Mouse (Mus musculus) kidney, adult 9 months (tissue): Measurements from ENCODE around the gene Adamts9.

Source experiments
- DNase-seq: peaks from one replicate; pipeline ENCODE4 v3.0.0; 2022

Gene Adamts9

DNA sequence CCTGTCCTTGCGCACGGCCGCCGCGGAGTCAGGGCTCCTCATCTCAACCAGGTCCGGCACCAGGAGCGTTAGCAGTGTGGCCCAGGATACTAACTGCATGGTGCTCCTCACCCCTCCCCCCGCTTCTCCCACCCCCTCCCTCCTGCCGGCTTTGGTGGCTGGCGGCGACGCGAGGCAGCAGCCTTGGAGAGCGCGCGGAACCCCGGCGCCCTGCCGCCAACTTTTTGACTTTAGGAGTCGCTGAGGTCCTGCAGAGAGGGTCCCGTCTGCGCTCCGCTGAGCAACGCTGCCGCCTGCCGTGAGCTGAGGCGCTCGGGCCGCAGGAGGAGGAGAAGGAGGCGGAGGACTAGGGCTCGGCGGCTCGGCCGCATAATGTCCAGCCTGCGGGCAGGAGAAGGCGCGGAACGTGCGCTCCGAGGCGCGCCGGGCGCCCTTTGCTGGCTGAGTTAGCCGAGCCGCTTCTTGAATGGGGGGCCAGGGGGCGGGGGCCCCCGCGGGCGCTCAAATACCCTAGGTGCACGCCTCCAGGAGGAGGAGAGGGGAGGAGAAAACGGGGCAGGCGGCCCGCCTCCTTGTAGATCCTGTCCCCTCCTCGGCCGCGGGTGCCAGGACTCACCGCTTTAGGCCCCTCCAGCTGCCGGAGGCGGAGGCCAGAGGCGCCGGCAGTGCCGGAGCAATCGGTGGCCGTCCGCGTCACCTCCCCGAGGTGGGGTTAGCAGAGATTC, at the start of gene Adamts9:
Adamts9 (minus strand) TSS at position 436 of the 725 bp plus-strand sequence.
- peak; percentile 90 for DNase-seq

DNA sequence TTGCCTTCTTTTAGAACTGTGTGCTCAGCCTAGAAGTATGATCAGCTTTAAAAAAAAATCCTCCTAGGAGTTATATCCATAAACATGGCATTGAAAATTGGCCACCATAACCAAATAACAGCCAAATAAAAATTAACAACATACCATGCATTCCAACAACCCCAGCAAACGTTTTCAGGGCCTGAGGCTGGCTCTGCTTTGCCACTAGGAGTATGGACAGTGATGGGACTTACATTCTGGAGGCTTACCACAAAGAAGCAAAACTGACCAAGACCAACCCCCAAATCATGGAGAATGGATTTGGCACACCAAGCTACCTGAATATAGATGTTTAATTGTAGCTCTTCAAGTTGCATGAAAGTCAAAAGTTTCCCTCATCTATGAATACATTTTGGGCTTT, 48.3 kb upstream of the Adamts9 start:
- no peak for DNase-seq

DNA sequence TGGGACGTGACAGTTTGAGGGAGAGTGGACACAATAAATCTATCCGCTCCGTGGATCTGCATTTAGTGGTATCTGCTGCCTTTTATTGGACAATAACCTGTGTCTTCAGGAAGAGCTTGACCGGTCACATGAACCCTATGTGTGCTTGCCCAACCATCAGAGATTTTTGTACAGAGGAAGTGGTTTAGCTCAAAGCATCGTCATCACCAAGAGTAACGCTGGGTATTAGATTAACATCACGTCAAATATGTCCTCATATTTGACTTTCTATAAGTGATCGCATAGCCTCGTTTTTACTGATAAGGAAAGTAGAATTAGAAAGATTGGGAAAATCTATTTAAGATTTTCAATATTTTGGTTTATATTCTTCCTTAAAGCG, 45.3 kb upstream of the Adamts9 start:
- no peak for DNase-seq

DNA sequence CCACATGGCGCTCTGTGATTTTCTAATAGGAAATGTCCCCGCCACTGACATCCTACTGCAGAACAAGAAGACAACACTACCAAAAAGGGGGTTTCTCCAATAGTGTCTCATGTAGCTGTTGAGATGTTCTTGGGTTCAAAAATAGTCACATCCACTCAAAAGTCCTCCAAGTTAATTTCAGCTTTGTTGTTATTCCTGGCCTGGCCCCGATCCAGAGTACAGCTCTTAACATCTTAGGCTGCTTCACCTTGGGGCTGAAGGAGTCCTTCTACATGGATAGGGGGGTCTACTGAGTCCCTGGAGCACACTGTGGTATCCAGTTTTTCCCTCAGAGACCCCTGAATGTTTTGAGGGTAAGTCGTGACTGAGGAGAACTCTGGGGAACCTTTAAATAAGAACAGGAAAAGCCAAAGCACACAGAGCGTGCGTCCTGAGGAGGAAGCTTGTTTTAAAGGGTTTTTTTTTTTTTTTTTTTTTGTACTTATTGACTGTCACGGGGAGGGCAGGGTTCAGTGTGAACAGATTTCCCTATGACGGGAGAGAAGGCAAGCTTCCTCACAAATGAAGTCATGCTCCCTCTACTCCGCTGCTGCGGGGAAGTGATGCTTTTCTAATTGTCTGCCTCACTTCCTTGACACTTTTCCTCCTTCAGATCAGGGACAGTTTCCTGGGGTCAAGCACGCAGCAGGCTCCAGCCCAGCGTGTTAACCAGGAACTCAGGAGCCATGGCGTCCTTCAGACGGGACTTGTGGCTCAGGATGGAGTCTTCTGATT, 44.7 kb upstream of the Adamts9 start:
- peak; percentile 57 for DNase-seq

DNA sequence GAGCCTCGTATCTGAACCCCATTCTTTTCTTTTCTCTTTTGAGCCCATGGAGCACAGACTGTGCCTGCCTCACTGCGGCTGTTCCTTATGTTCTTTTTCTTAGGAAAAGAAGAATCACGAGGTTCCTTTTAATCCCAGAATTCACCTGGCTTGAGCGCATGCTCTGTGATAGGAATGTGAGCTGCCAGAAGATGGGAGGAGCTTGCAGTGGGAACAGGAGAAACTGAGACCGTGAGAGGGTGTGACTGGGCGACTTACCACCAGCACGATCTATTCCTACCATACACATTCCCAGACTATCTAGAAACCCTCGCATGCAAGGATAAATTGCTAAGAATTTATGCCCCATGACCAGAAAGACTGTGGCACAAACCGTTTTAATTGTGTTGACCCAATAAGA, 44.1 kb upstream of the Adamts9 start:
- DNase-seq, result peak; percentile 59

DNA sequence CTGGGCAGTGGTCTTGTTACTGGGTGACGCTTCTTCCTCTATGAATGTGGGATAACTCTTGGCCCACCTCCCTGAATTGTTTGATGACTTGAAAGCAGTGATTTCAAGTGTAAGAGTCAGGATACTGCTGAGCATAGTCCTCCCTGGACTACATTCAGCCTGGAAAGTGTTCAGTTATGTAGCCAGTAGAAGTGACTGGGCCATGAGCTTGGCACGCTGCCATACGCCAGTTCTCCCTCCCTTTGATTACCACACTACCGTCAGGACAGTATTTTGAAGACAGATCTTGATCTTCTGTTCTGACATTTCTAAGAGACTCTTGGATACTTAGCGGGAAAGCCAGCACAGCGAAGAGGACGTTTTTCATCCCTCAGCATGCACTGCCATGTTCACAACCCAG, 40.1 kb upstream of the Adamts9 start:
- DNase-seq, result no peak

DNA sequence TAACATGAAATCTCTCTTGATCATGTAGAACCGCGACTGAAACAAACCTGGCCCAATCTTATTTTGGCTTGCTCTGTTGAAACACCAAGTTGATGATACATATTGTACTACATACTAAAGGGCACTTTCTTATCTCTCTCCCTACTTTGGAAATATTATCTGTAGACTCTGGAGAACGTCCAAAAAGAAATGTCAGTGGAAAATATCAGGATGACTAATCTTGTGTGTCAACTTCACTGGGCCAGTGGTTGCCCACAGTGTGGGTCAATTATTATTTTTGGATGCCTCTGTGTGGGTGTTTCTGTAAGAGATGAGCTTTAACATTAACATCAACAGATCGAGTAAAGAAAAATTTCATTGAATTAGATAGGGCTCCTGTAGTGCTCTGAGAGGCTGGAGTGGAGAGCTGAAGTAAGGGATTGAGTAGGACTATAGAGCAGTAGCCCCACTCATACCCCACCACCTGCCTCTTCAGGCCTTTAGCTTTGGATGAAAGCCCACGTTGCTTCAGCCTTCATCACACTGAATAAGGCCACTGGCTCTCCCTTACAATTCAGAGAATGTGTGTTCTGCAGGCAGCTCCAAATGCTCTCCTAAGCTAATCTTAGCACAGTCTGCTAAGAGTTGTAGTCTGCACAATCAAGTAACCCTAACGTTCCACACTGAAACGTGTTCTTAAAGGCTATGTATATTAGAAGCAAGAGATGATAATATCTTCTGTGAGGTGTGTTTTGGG, 38.3 kb upstream of the Adamts9 start:
- DNase-seq, result no peak

DNA sequence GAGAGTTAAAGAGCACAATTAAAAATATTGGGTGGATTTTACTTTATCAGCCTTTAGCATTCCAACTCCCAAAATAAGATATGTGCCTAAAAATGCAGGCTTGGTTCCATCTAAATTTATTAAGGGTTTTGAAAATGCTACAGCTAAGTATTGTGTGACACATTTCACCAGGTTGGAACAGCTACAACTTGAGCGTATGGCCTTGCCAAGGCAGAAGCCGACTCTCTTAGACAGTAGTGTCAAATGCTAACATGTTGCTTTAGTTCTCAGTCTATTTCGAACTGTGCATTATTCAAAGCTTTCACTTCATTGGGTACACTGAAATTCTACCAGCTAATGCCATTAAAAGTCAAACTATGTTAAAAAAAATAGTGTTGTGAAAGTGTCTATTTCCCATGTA, 30.0 kb upstream of the Adamts9 start:
- DNase-seq, result no peak

DNA sequence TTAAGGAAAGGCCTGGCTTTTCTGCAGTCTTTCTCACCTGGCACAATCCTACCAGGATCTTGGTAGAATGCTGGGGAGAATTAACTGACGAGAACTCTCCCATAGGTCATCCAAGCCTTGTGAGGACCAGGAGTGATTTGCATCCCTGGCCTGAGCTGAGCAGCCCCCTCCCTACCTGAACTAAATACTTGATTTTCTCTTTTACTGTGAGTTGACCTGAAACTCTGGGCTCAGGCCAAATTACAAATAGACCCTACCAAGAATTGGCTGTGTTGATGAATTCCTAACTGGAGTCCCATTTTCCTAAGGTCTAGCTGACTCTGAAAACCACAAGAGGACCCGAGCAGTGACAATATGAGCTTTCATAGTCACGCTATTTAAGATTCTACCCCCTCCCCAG, 25.4 kb upstream of the Adamts9 start:
- DNase-seq, result no peak

DNA sequence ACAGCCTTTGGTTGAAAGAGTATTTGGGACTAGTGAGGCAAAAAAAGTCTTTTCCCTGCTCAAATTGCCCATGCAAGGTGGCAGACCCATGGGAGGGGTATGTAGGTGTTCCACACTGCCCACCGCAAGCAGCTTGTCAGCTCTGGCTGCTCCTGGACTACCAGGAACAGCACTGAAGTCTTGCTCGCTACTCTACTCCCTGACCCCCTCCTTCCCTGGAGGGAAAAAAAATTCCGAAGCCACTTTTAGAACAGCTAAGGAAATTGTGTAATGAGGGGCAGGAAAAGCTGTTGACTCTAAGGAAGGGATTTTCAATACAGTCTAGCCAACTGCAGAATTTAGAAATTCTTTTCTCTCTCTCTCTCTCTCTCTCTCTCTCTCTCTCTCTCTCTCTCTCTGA, 24.9 kb upstream of the Adamts9 start:
- peak; percentile 58 for DNase-seq

DNA sequence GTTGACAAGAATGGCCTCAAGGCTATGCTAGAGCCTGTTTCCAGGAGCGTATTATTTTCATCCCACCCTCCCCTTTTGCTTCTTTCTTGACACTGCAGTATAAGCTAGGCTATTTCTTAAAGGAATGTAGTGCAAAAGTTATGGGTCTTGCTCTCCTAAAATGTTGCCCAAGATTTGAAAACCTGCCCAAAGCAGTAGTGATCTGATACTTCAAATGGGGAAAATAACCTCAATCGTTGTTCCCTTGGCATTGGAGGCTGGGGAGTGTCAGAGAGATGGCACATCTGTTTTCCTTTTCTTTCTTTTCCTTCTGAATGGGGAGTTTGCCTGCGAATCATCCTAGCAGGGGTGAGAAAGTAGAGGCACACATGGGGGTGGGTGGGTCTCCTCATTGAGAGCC, 19.7 kb upstream of the Adamts9 start:
- DNase-seq, result no peak

DNA sequence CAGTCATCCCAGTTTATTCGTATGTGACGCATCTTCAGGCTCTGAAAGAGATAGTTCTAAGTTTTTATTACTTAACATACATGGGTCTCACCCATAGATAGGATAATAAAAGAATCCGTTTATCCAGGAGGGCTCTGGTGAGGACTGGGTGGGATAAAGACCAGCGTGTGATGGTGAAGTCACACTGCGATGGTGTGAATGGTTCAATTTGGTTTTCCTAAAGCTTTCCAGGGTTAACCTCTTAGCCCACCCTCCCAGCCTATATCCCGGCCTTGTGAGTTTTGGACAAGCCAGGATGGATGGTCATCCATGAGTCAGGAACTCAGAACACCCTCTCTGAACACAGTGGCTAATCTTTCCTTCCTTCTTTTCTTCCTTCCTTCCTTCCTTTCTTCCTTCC, 17.7 kb upstream of the Adamts9 start:
- no peak for DNase-seq

DNA sequence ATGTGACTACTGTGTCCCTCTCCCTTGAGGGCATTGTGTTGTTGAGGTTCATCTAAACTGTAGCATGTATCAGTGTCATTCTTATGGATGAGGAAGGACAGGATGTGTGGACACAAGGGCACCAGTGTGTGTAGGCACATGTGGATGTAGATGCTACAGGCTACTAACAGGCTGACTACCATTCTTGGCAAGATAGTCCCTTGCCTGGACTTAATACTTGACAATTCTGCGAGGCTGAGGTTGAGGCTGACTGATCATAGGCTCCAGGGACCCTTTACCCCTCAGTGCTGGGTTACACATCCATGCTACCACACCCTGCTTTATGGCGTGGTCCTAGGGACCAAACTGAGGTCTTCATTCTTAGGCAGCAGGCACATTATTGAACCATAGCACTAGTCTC, 16.1 kb upstream of the Adamts9 start:
- DNase-seq, result no peak

DNA sequence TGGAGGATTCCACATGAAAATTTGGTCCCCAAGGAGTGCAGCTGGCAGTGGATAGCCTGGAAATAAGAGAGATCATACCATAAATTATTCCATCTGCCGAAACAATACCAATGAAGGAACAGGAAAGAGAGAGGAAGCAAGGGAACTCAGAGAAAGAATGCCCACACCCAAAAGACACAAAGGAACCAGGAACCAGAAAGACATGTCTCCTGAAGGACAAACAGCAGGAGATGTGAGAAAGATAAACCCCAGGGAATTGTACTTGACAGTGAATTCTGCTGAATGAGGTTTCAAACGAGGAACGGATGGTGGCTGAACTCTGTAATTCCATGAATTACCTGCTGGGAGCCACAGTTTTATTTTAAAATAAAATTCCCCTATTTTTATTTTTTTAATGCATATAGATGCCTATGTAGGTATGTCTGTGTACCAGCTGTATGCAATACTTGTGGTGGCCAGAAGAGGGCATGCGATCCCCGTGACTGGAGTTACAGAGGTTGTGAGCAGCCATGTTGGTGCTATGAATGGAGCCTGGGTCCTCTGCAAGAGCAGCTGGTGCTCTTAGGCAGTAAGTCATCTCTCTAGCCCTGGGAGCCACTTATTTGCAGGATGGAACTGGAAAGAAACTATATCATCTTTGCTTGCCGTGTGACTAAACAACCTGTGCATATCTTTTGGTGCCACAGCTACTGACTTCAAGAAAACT, 4.2 kb upstream of the Adamts9 start:
- DNase-seq, result no peak

DNA sequence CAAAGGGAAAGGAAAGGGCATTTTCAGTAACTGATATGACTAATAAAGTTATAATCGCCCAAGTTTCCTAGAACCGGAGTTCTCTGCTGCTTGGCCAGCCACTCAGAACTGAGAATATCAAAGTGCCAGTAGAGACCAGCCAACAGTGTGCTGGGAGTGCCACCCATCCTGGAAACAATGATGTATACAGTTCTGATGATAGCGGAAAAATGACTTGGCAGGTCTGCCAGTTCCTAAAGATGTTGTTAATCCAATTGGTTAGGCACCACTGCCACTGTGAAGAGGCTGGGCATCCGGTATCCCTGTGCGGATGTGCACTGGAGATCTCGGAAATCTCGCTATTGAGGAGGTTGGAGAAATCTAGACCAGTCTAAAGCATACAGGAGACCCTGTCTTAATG, 1.4 kb upstream of the Adamts9 start:
- DNase-seq, result no peak

DNA sequence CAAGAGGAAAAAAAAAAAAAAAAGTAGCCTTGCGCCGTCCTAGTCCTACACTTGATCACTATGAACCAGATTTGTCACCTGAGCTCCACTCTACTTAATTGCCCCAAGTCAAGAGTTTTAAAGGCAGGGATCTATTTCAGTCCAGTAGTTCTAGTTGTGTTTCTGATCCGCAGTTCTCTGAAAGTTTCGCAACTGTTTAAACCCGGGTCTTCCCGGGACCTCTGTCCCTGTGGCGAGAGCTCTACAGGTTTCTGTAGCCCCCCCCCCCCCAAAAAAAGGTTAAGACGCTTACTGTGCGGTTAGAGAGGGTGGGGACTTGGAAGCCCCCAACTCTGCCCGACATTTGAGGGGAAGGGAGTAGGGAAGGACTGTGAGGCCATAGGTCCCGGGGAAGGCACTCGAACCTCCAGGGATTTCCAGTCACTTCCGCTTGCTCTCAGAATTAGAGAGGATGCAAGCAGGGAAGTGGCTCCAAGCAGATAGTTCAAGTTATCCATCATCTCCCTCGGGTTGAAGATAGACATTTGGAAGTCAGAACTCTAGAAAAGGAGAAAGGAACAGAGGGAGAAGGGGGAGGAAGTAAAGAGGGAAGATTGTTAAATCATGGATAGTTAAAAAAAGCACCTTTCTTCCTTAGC, 875 bp upstream of the Adamts9 start:
- no peak for DNase-seq

DNA sequence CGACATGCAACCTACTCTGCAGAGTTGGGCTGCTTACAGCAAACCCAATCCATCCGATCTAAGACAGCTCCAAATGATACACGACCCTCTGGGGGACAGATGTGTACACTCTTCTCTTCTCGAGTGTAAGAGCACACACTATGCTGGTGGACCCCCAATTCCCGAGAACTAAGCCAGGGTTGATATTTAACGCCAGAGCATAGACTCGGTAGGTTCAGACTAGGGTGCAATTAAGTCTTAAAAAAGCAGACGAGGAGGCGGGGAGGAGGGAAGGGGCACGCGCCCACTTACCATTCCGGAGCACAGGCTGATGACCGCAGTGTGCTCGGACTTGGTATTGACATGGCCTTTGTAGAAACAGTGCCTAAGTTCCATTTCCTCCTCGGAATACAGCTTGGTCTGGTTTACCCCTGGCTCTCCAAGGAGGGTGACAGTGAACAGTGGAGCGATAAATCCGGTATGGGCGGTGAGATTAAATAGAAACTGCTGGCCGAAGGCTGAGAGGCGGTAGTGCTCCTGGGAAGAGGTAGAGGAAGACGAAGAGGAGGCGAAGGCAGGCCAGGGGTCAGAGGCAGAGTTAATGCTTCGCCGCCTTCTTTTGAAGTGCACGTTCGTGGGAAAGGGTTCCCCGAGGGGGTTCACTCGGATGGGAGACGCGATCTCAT, 1.4 kb downstream of the Adamts9 start:
- DNase-seq, result peak; percentile 64

DNA sequence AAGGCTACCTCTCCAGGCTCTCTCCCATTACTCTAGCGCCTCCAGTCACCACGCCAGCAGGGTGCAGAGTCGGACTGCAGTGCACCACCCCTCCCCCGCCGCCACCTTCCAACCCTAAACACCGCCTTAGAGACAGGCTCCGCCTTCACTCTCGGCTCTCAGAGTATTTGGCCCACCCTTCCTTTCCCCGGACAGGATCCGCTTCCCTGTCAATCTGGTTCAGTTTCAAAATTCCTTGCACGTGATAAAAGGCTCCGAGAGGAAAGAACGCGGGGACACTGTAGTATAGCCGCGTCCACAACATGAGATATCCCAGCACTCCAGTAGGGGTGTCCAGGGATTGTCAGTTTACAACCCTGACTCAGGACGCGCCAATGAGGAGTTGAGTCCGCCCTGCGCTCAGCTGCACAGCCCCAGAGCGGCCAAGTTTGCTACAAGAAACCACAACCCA, 2.0 kb downstream of the Adamts9 start:
- DNase-seq, result peak; percentile 97

DNA sequence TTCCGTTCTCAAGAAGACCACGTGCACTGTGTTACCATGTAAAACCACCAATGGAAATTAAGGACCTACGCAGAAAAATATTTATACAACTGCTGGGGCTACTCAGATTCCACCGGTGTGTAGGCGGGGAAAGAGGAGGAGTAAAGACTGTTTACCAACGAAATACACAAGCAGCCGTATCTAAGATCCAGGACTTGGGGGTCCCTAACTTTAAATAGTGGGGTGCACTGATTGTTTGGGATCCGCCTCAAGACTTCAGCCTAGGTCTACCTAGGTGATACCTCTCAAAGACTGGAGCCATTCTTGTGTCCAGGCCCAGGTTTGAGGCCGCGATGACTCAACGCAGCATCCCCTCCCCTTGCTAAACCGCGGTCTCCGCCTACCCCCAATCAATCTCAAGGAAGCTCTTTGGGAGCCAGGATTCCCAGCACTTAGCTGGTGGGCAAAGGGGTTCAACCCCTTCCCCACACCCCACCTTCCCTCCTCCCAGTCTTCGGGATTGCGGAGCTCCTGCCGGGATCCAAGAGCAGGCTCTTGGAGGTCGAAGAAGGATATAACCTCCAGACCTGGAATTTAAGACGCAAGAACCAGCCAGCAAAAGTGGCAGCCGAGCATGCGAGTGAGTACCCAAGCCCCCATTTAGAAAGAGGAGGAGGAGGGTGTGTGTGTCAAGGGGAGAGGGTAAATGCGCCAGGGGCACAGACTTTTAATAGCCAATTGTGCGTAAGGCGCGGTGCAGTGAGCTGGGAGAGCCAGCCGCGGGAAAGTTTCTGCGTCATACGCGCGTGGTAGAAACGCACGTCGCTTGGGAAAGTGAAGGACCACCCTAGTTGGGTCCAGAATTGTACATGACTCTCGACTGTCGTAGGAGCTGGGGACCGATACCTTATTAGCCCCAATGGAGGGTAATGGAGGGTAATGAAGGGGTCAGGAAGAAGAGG, 2.8 kb downstream of the Adamts9 start:
- peak; percentile 70 for DNase-seq

DNA sequence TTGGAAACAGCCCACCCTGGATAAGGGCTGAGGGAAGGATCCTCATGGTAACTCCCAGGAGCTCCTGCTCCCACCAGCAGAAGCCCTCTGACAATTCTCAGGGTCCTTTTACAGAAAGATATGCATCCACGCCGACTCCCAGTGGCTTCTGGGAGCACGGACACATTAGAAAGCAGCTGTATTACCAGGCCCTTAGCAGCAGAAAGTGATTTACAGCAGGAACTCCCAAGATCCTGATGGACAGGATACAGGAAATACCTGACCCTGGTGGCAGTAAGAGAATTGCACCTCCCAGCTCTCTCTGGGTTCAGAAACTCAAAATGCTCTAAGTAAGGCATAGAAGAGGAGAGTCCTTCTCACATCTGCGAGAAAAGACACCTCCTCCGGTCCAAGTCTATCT, 15.0 kb downstream of the Adamts9 start:
- no peak for DNase-seq

DNA sequence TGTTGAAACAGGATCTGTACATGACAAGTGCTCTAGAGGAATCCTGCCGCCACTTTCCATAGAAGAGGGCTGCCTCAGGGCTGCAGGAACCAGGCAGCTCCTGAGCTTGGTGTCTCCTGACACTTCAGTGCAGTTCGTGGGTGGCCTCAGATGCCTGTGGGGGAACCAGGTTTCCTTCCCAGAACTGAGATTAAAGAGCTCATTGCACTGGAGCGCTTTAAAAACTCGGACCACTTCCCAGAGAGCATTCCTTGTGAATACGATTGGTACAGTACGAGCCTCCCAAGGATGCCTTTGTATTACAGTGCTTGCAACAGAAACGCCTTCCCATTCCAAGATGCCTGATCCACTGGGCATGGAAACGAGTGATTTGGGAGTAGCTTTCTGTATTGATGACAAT, 18.8 kb downstream of the Adamts9 start:
- DNase-seq, result no peak
